7 mouse cellular contexts compared by ENCODE assay signal in the genomic region with DNA sequence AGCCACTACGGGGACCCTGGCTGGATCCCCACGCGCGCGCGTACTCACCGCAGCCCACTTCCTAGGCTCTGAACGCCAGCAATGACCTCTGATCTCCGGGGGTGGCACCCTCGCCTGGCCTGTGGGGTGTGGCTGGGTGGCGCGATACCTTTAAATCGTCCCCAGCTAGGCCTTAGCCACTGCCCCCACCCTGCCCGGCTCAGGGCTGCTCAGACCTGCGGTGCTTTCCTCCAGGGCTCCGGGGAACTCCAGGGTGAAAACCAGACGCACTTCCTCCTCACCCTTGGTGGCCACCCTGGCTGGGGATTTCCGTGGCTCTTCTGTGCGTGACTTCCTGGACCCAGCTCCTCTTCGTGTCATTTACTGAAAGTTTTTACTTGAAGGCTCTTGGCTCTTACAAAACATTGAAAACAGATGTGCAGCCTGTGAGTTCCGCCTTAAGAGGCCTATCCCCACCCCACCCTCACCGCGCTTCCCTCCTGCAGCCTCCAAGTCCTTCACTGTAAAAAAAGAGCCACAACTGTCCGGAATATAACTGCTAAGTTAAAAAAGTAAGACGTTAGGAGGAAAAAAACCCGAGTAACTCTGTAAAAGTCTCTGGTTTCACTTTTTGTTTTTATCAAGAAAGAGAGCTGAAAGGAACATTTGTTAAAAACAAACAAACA. TPM values are rescaled to one million over a fixed set of nuclear protein-coding genes. Genes with fewer than 3 reads are reported as not detected.
A peak's percentile ranks its signal among the peaks of the same experiment; 100 is the strongest.
DNase-seq lines count a peak whose midpoint lies in the region; ATAC-seq lines count a peak whose summit lies in the region.

A gene (minus strand): TSS at position 412 of the 665 bp plus-strand sequence.

- peak within 1 kb of the TSS; percentile 79 for H3K9ac ChIP-seq in limb, embryonic 11.5 days (ENCODE audit: low read length)
- peak within 1 kb of the TSS; percentile 57 for H3K9ac ChIP-seq in midbrain, embryonic 12.5 days (replicated peaks)

- H3K9me3 ChIP-seq in limb, embryonic 11.5 days (ENCODE audit: control insufficient read depth, low read length) = no peaks in the 10 kb centered on the region; the same call in 1 of the 2 replicates
- H3K9me3 ChIP-seq in midbrain, embryonic 12.5 days = no peaks in the 10 kb centered on the region

- no peaks in the 10 kb centered on the region for H3K36me3 ChIP-seq in limb, embryonic 11.5 days (ENCODE audit: control insufficient read depth, insufficient read depth, low read length)
- no peaks in the 10 kb centered on the region for H3K36me3 ChIP-seq in midbrain, embryonic 12.5 days

- peak within 1 kb of the TSS; percentile 80 for H3K27ac ChIP-seq in limb, embryonic 11.5 days (replicated peaks; ENCODE audit: low read depth, low read length)
- no peak within 1 kb of the TSS for H3K27ac ChIP-seq in midbrain, embryonic 12.5 days (replicated peaks)

- peak within 1 kb of the TSS; percentile 48 for H3K4me3 ChIP-seq in limb, embryonic 11.5 days (ENCODE audit: low read depth, low read length)
- H3K4me3 ChIP-seq in midbrain, embryonic 12.5 days = peak within 1 kb of the TSS; percentile 48

- ATAC-seq in common myeloid progenitor, adult 5-6 weeks (replicated peaks; ENCODE audit: low read depth, poor library complexity, severe bottlenecking) = peak; percentile 77
- ATAC-seq in limb, embryonic 11.5 days (ENCODE audit: insufficient number of reproducible peaks, low FRiP score, low TSS enrichment, low read depth) = peak; percentile 83
- peak; percentile 65 for ATAC-seq in midbrain, embryonic 12.5 days (ENCODE audit: low FRiP score, low read depth)

- peak within 1 kb of the TSS; percentile 84 for H3K4me2 ChIP-seq in limb, embryonic 11.5 days (ENCODE audit: low read depth, severe bottlenecking)
- peak within 1 kb of the TSS; percentile 92 for H3K4me2 ChIP-seq in midbrain, embryonic 12.5 days (replicated peaks)

- H3K27me3 ChIP-seq in limb, embryonic 11.5 days (ENCODE audit: control insufficient read depth, insufficient read depth, low read length) = no peaks in the 10 kb centered on the region
- H3K27me3 ChIP-seq in midbrain, embryonic 12.5 days = peaks cover 18% of the 10 kb centered on the region; the same call in 1 of the 2 replicates

- 2% methylated on average over 26 of the region's 26 CpGs for whole genome bisulfite sequencing in limb, embryonic 11.5 days
- WGBS in midbrain, embryonic 12.5 days = 7% methylated on average over 26 of the region's 26 CpGs

- peaks cover 3% of the 10 kb centered on the region; the same call in 1 of the 2 replicates for H3K4me1 ChIP-seq in limb, embryonic 11.5 days (ENCODE audit: control insufficient read depth, insufficient read depth, low read length)
- peaks cover 9% of the 10 kb centered on the region for H3K4me1 ChIP-seq in midbrain, embryonic 12.5 days

- intact Hi-C loops in gastrocnemius, postnatal 14 days (cut with DNase I; ENCODE audit: low total_unique reads) = no loop called here

- DNase-seq in ZHBTc4 (ENCODE audit: low read depth, low spot score) = peak; percentile 71
- peak; percentile 62 for DNase-seq in gastrocnemius, postnatal 14 days
- peak; percentile 20 for DNase-seq in hindlimb bud, embryonic 11.5 days (ENCODE audit: extremely low spot score, low read depth, low spot score)
- DNase-seq in limb, embryonic 11.5 days (ENCODE audit: low spot score) = peak; percentile 74
- peak; percentile 72 to 85 for DNase-seq in spleen, postnatal 10 days (ENCODE audit: low spot score in 2 of 2)

RNA-seq across cellular contexts. Expression of the gene that starts here (rescaled TPM):
- 46.1 and 52.9 TPM in 2 replicates for total RNA-seq in common myeloid progenitor, adult 5-6 weeks (2017)
- total RNA-seq in gastrocnemius, postnatal 14 days (2021) = 1 to 10 TPM; 6.1 to 8.5 TPM
- polyA plus RNA-seq in limb, embryonic 11.5 days (2014; fragmentation: Nextera tagmentation; extraction: Ambion mirVana) = 5.9 and 8.9 TPM in 2 replicates
- 3.1 and 3.5 TPM in 2 replicates for polyA plus RNA-seq in midbrain, embryonic 12.5 days (2016; fragmentation: Nextera tagmentation; extraction: Ambion mirVana)

Comparison
In these comparisons a context has a peak if more than half of its experiments do, and no peak if none do; other contexts are left out.
1. DNase-seq: peak in every context shown above with its lines; median percentile 78 in spleen, postnatal 10 days; 74 in limb, embryonic 11.5 days; 71 in ZHBTc4; 62 in gastrocnemius, postnatal 14 days; 20 in hindlimb bud, embryonic 11.5 days.